Mouse (Mus musculus) heart, adult 18-20 months (tissue): Measurements from ENCODE around the gene Capn5. TPM values are rescaled to one million over a fixed set of nuclear protein-coding genes. Genes with fewer than 3 reads are reported as not detected.
A peak's percentile ranks its signal among the peaks of the same experiment; 100 is the strongest.
"Not testable (repeated sequence)": the region's sequence is repeated elsewhere in the genome, so short reads cannot be mapped to it uniquely, and the experiment has no call there.

Experiments used
- DNase-seq, 2 experiments: peaks; one replicate each; pipeline ENCODE4 v3.0.0; 2021 to 2022; ENCODE audit warnings: mixed read lengths in 1 of 2
- long read RNA-seq, 2 experiments: library from polyadenylated mRNA; stranded (forward); transcript quantifications; one replicate each; pipeline ENCODE4 v2.0.0; 2021
- total RNA-seq, 2 experiments: library from RNA; stranded (reverse); gene quantifications; 2 replicates each; pipeline ENCODE4 v1.2.3; 2021

Gene Capn5
- total RNA-seq = 1 to 10 TPM; 1.4 to 3.0 TPM
- long read RNA-seq, experiment 1 = 0 reads
- long read RNA-seq, experiment 2 = 0 reads

GRCm38 (mm10) chr7:98177929-98178559 lies at the start of gene Capn5:
Gene Capn5 (minus strand): TSS chr7:98178274.
- DNase-seq = peak; percentile 82

GRCm38 (mm10) chr7:98223796-98224195 lies 45.7 kb upstream of the Capn5 start:
- no peak for DNase-seq

- peak; percentile 12 to 18 for DNase-seq
These were observed 38.6 kb upstream of the Capn5 start for GRCm38 (mm10) chr7:98216713-98217112.

GRCm38 (mm10) chr7:98202946-98203345 lies 24.9 kb upstream of the Capn5 start:
- no peak for DNase-seq

- no peak for DNase-seq
These were observed 23.5 kb upstream of the Capn5 start for GRCm38 (mm10) chr7:98201493-98202028.

- no peak for DNase-seq
These were observed 22.3 kb upstream of the Capn5 start for GRCm38 (mm10) chr7:98200396-98200795.

- DNase-seq = no peak
These were observed 21.3 kb upstream of the Capn5 start, which contains the start of gene B3gnt6 for GRCm38 (mm10) chr7:98199381-98199780. Gene B3gnt6 (minus strand): TSS chr7:98199481.

- no peak for DNase-seq
These were observed 17.2 kb upstream of the Capn5 start for GRCm38 (mm10) chr7:98195151-98195801.

GRCm38 (mm10) chr7:98194026-98194792 lies 16.1 kb upstream of the Capn5 start:
- DNase-seq = no peak

- DNase-seq = peak in 1 of 2 experiments; percentile 52
These were observed 15.5 kb upstream of the Capn5 start for GRCm38 (mm10) chr7:98193515-98194025.

GRCm38 (mm10) chr7:98191571-98192250 lies 13.6 kb upstream of the Capn5 start:
- DNase-seq = no peak

- no peak for DNase-seq
These were observed 12.5 kb upstream of the Capn5 start for GRCm38 (mm10) chr7:98190578-98190977.

GRCm38 (mm10) chr7:98189745-98190144 lies 11.7 kb upstream of the Capn5 start:
- no peak for DNase-seq

- DNase-seq = no peak
These were observed 10.6 kb upstream of the Capn5 start for GRCm38 (mm10) chr7:98188680-98189079.

- DNase-seq = no peak
These were observed 10.2 kb upstream of the Capn5 start for GRCm38 (mm10) chr7:98188238-98188637.

GRCm38 (mm10) chr7:98187332-98187731 lies 9.3 kb upstream of the Capn5 start:
- not testable (repeated sequence) for DNase-seq

- DNase-seq = no peak
These were observed 8.6 kb upstream of the Capn5 start for GRCm38 (mm10) chr7:98186637-98187036.

- peak in 1 of 2 experiments; percentile 40 for DNase-seq
These were observed 7.3 kb upstream of the Capn5 start for GRCm38 (mm10) chr7:98185326-98185725.

- no peak for DNase-seq
These were observed 622 bp upstream of the Capn5 start for GRCm38 (mm10) chr7:98178560-98179231.

GRCm38 (mm10) chr7:98177566-98177928 lies 527 bp downstream of the Capn5 start:
- DNase-seq = no peak

- no peak for DNase-seq
These were observed 996 bp downstream of the Capn5 start for GRCm38 (mm10) chr7:98177071-98177485.
